Mouse (Mus musculus) hindbrain, embryonic 11.5 days (tissue): ENCODE data around the gene Slc17a7. TPM values are rescaled to one million over a fixed set of nuclear protein-coding genes. Genes with fewer than 3 reads are reported as not detected.
"Not testable (repeated sequence)": the region's sequence is repeated elsewhere in the genome, so short reads cannot be mapped to it uniquely, and the experiment has no call there.

Source experiments
- ATAC-seq: fragments of 200-750 bp; cut with Nextera tagmentation; 2 replicates; pipeline ENCODE4 v1.8.0; 2017; ENCODE audit warnings: mild to moderate bottlenecking, moderate TSS enrichment, moderate library complexity; ENCODE audit not compliant: low FRiP score
- DNase-seq: peaks from one replicate; pipeline ENCODE4 v3.0.0-alpha.2; 2015; ENCODE audit warnings: low spot score
- H3K27ac ChIP-seq: fragments of 300-500 bp; sonication (generic); 2 replicates; pipeline ENCODE4 v1.5.1; 2014; ENCODE audit warnings: mild to moderate bottlenecking, low read depth, low read length
- H3K27me3 ChIP-seq: fragments of 300-500 bp; sonication (generic); 2 replicates; pipeline ENCODE4 v1.6.1; 2014; ENCODE audit warnings: mild to moderate bottlenecking, low read length, moderate library complexity, mixed read lengths; ENCODE audit not compliant: control insufficient read depth, insufficient read depth
- H3K36me3 ChIP-seq: fragments of 300-500 bp; sonication (generic); 2 replicates; pipeline ENCODE4 v1.6.1; 2014; ENCODE audit warnings: mild to moderate bottlenecking, low read length, moderate library complexity, mixed read lengths; ENCODE audit not compliant: control insufficient read depth, insufficient read depth
- H3K4me1 ChIP-seq: fragments of 300-500 bp; sonication (generic); replicated peaks from 2 replicates; pipeline ENCODE4 v1.6.1; 2014; ENCODE audit warnings: low read length, mixed read lengths; ENCODE audit not compliant: control insufficient read depth, insufficient read depth
- H3K4me2 ChIP-seq: fragments of 300-500 bp; sonication (generic); replicated peaks from 2 replicates; pipeline ENCODE4 v1.6.1; 2014; ENCODE audit warnings: mild to moderate bottlenecking, low read depth, low read length
- H3K4me3 ChIP-seq: fragments of 300-500 bp; sonication (generic); 2 replicates; pipeline ENCODE4 v1.5.1; 2014; ENCODE audit warnings: low read depth, low read length
- H3K9ac ChIP-seq: fragments of 300-500 bp; sonication (generic); 2 replicates; pipeline ENCODE4 v1.6.1; 2014; ENCODE audit warnings: low read depth, low read length
- H3K9me3 ChIP-seq: fragments of 300-500 bp; sonication (generic); 2 replicates; pipeline ENCODE4 v1.6.1; 2016; ENCODE audit warnings: low read length; ENCODE audit not compliant: control insufficient read depth
- WGBS: fragments of 180-500 bp; shearing (Covaris S2); extraction: QIAGEN DNeasy Blood & Tissue Kit; methylation state at CpG from one replicate; pipeline ENCODE4 v1.1.7; 2014; 5-methylcytosine and 5-hydroxymethylcytosine counted together
- polyA plus RNA-seq: library from polyadenylated mRNA; unstranded; fragments of >200 nt; fragmentation: Nextera tagmentation; extraction: Ambion mirVana; gene quantifications from 2 replicates; pipeline ENCODE4 v1.2.1, GENCODE M21; 2014

Slc17a7 gene
- polyA plus RNA-seq, 1 experiment from 2014 or later: 0.51 TPM

- Histone ChIP-seq H3K9me3 (no peaks in the 10 kb centered on the region), H3K36me3 (peaks cover 47% of the 10 kb centered on the region), H3K9ac (peak within 1 kb of the TSS; percentile 83), H3K4me3 (peak within 1 kb of the TSS; percentile 69), H3K4me1 (peaks cover 8% of the 10 kb centered on the region), H3K4me2 (peak within 1 kb of the TSS; percentile 83), H3K27ac (peak within 1 kb of the TSS; percentile 87), H3K27me3 (no peaks in the 10 kb centered on the region)
- WGBS: under 1% methylated on average over 59 of the region's 59 CpGs
- ATAC-seq: peak; percentile 82
- DNase-seq: peak; percentile 100
Observed at GRCm38 (mm10) chr7:45124224-45125143, 39.3 kb upstream of the Slc17a7 start, which contains the start of gene Rps11. Gene Rps11 (minus strand): TSS chr7:45124439.

- Histone ChIP-seq H3K4me2 (no peak overlapping the region), H3K27me3 (no peaks in the 10 kb centered on the region), H3K9me3 (no peaks in the 10 kb centered on the region), H3K9ac (no peak overlapping the region), H3K36me3 (peaks cover 40% of the 10 kb centered on the region), H3K4me3 (0 out of 2 replicates have a peak overlapping the region, but pooled peaks have one; percentile 6), H3K27ac (0 out of 2 replicates have a peak overlapping the region, but pooled peaks have one; percentile 19), H3K4me1 (peaks cover 8% of the 10 kb centered on the region)
- 20% methylated on average over 7 of the region's 7 CpGs for WGBS
- DNase-seq: peak; percentile 64
- ATAC-seq: no peak
Observed at GRCm38 (mm10) chr7:45125144-45125600, 38.6 kb upstream of the Slc17a7 start.

- not testable (repeated sequence) for H3K9me3 ChIP-seq, ATAC-seq, H3K27me3 ChIP-seq, H3K27ac ChIP-seq, H3K9ac ChIP-seq, DNase-seq, H3K4me1 ChIP-seq, H3K4me2 ChIP-seq
- H3K4me3 ChIP-seq: peak overlapping the region; percentile 6; the same call in 1 of the 2 replicates
- WGBS: 61% methylated on average over 5 of the region's 5 CpGs
- H3K36me3 ChIP-seq: peaks cover 39% of the 10 kb centered on the region
Observed at GRCm38 (mm10) chr7:45125649-45126048, 38.1 kb upstream of the Slc17a7 start.

- DNase-seq: no peak
- WGBS: 78% methylated on average over 17 of the region's 17 CpGs
Observed at GRCm38 (mm10) chr7:45126147-45126843, 37.5 kb upstream of the Slc17a7 start.

GRCm38 (mm10) chr7:45126844-45127699 is 36.7 kb upstream of the Slc17a7 start:
- WGBS: 60% methylated on average over 21 of the region's 21 CpGs

More at GRCm38 (mm10) chr7:45126147-45126843, 37.5 kb upstream of the Slc17a7 start:
- H3K4me3 ChIP-seq: peak overlapping the region; percentile 99; the same call in 1 of the 2 replicates
- H3K9me3 ChIP-seq: no peaks in the 10 kb centered on the region
- ATAC-seq: no peak
- no peaks in the 10 kb centered on the region for H3K27me3 ChIP-seq
- peaks cover 8% of the 10 kb centered on the region for H3K4me1 ChIP-seq
- peak overlapping the region; percentile 84; the same call in 1 of the 2 replicates for H3K27ac ChIP-seq
- peak overlapping the region; percentile 93 for H3K4me2 ChIP-seq
- peaks cover 35% of the 10 kb centered on the region for H3K36me3 ChIP-seq
- H3K9ac ChIP-seq: peak overlapping the region; percentile 100; the same call in 1 of the 2 replicates

GRCm38 (mm10) chr7:45127700-45128224 is 36.0 kb upstream of the Slc17a7 start:
- Histone ChIP-seq H3K4me3 (peak overlapping the region; percentile 99), H3K9ac (peak overlapping the region; percentile 100), H3K36me3 (peaks cover 22% of the 10 kb centered on the region), H3K27me3 (no peaks in the 10 kb centered on the region), H3K9me3 (no peaks in the 10 kb centered on the region), H3K4me1 (peaks cover 8% of the 10 kb centered on the region), H3K27ac (peak overlapping the region; percentile 84), H3K4me2 (peak overlapping the region; percentile 93)
- ATAC-seq: no peak
- peak; percentile 31 for DNase-seq
- WGBS: 1% methylated on average over 6 of the region's 6 CpGs

More at GRCm38 (mm10) chr7:45126844-45127699, 36.7 kb upstream of the Slc17a7 start:
- peaks cover 8% of the 10 kb centered on the region for H3K4me1 ChIP-seq
- H3K36me3 ChIP-seq: peaks cover 27% of the 10 kb centered on the region
- H3K4me3 ChIP-seq: peak overlapping the region; percentile 99
- ATAC-seq (no peak), DNase-seq (peak; percentile 34)
- no peaks in the 10 kb centered on the region for H3K27me3 ChIP-seq
- H3K27ac ChIP-seq: peak overlapping the region; percentile 84
- H3K4me2 ChIP-seq: peak overlapping the region; percentile 93
- H3K9ac ChIP-seq: peak overlapping the region; percentile 100
- H3K9me3 ChIP-seq: no peaks in the 10 kb centered on the region

GRCm38 (mm10) chr7:45128624-45129246 is 35.0 kb upstream of the Slc17a7 start, which contains the start of gene Rpl13a:
Gene Rpl13a (minus strand): TSS chr7:45128761.
- H3K36me3 ChIP-seq: peaks cover 21% of the 10 kb centered on the region
- under 1% methylated on average over 48 of the region's 48 CpGs for WGBS
- peak; percentile 94 for ATAC-seq

More at GRCm38 (mm10) chr7:45128624-45129246, 35.0 kb upstream of the Slc17a7 start, which contains the start of gene Rpl13a:
- Histone ChIP-seq H3K4me2 (peak within 1 kb of the TSS; percentile 93), H3K9ac (peak within 1 kb of the TSS; percentile 100), H3K27me3 (no peaks in the 10 kb centered on the region), H3K9me3 (no peaks in the 10 kb centered on the region), H3K27ac (peak within 1 kb of the TSS; percentile 93), H3K4me1 (peaks cover 8% of the 10 kb centered on the region), H3K4me3 (peak within 1 kb of the TSS; percentile 99)
- peak; percentile 98 for DNase-seq
